Mouse (Mus musculus): ENCODE data around the gene Gm3685. TPM values are rescaled to one million over a fixed set of nuclear protein-coding genes. Genes with fewer than 3 reads are reported as not detected.

The Gm3685 gene
- total RNA-seq (2023): not detected

GRCm38 (mm10) chr14:7044870-7045269 is at the start of gene Gm3685:
TSS of gene Gm3685 (minus strand) at chr14:7044970.

GRCm38 (mm10) chr14:7026781-7027749 is 17.7 kb downstream of the Gm3685 start, which contains the start of gene Gm10406:
TSS of gene Gm10406 (minus strand) at chr14:7027449.

Other genes with a start within 250 kb of the Gm3685 start
- gene Gm3642, start 204.7 kb downstream of the Gm3685 start, total RNA-seq (2023): not detected
- not detected for gene Gm3667, start 155.0 kb downstream of the Gm3685 start, total RNA-seq (2023)
- gene Gm6356, start 71.2 kb downstream of the Gm3685 start, total RNA-seq (2023): not detected
- not detected for gene Gm10406, start 17.5 kb downstream of the Gm3685 start, total RNA-seq (2023)
- gene Gm3696, start 55.7 kb upstream of the Gm3685 start, total RNA-seq (2023): not detected
- not detected for gene Gm6676, start 80.4 kb upstream of the Gm3685 start, total RNA-seq (2023)
- gene Gm3512, start 129.6 kb upstream of the Gm3685 start, total RNA-seq (2023): not detected
- not detected for gene Gm16434, start 149.6 kb upstream of the Gm3685 start, total RNA-seq (2023)
- gene Gm3727, start 219.7 kb upstream of the Gm3685 start, total RNA-seq (2023): not detected

Measured in CD4-positive naive resting alpha-beta T cell, adult 57 days (primary cell).